Mouse (Mus musculus) heart, embryonic 11.5 days (tissue): ENCODE data around the gene Lgr5. TPM values are rescaled to one million over a fixed set of nuclear protein-coding genes. Genes with fewer than 3 reads are reported as not detected.

Experiments used
- polyA plus RNA-seq: library from polyadenylated mRNA; unstranded; fragments of >200 nt; fragmentation: Nextera tagmentation; extraction: Ambion mirVana; gene quantifications from 2 replicates; pipeline ENCODE4 v1.2.1, GENCODE M21; 2014

The Lgr5 gene
- polyA plus RNA-seq, 1 experiment from 2014 or later, result 0.66 TPM

Other genes with a start within 250 kb of the Lgr5 start
- gene Tmem19, start 225.3 kb downstream of the Lgr5 start, polyA plus RNA-seq, result 21.3 and 22.3 TPM in 2 replicates
- gene Thap2, start 203.3 kb downstream of the Lgr5 start, polyA plus RNA-seq, result 14.0 and 18.2 TPM in 2 replicates
- gene Zfc3h1, start 202.8 kb downstream of the Lgr5 start, polyA plus RNA-seq, result 19.7 and 22.8 TPM in 2 replicates
- not detected in 2 replicates for gene A930009A15Rik, start 17.8 kb downstream of the Lgr5 start, polyA plus RNA-seq
- gene Tspan8, start 229.1 kb upstream of the Lgr5 start, polyA plus RNA-seq, result 2.7 and 4.3 TPM in 2 replicates